Mouse (Mus musculus) embryo, embryonic 10 days (tissue): Measurements from ENCODE around the gene Capn11.

ENCODE experiments used
- DNase-seq: peaks from one replicate; pipeline ENCODE4 v3.0.0-alpha.2; 2015; ENCODE audit warnings: low spot score

Capn11 gene

DNA sequence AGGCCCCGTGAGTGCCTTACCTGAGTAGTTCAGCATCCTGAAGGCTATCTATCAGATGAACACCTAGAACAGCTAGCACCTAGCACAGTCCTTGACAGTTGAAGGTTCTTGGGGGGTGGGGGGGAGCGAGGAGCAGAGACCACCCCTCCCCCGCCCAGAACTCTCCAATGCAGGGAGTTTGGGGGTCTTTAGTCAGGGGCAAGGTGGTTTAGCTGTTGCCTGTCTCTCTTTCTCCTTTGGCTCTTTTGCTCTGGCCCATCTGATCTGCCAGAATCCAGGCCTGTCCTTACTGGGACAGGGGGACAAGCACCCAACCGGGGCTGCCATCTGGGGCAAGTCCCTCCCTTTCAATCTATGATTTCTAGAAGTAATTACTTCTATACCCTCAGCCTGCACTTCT is at the start of gene Capn11:
Gene Capn11 (minus strand): TSS at position 101 of the 400 bp plus-strand sequence.
- no peak for DNase-seq

DNA sequence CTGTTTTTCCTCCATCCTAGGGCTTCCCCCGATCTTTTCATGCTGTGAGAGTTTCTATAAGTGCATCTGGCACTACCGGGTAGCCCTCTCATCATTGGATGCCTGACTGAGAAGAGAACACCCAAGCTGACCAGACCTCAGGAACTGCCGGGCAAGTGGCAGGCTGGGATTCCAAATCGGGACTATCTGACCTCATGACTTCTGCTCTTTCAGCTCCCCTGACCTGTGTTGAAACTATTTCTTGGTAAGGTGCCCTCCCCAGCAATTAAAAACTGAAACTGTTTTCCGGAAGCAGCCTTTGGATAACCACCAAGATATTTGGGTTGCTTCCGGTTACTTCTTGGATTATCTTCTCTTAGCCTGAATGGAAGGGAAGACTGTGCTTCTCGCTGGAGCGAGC is 49.1 kb upstream of the Capn11 start:
- DNase-seq = no peak

DNA sequence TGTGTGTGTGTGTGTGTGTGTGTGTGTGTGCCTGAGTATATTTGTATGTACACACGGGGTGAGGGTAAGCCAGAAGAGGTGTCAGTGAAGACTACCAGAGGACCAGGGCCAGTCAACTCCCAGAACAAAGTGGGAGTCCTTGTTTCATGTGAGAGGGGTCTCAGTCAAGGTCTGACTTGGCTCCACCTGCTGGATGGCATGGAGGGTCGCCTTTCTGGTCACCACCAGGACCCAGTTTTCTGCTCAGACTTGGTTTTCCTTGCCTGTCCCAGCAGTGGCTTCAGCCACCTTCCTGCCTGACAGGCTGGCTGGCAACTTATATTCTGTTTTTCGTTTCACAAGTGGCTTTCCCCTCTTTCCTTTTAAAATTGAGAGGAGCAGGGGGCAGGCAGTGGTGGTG is 48.3 kb upstream of the Capn11 start:
- peak; percentile 40 for DNase-seq

DNA sequence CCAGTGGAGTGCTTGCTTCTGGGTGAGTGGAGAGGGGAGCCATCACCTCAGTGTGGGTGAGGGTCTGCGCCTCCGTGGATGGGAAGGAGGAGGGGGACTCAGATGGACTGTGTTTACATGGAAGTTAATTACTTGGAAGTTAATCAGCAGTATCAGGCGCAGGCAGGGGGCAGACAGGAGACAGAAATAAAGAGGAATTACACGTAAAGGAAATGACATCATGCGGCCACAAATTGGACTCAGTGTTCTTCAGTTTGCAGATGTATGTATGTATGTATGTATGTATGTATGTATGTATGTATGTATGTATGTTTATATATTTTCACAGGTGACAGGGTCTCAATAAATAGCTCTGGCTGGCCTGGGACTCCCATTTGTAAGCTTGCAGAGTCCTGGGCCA is 47.7 kb upstream of the Capn11 start:
- no peak for DNase-seq

DNA sequence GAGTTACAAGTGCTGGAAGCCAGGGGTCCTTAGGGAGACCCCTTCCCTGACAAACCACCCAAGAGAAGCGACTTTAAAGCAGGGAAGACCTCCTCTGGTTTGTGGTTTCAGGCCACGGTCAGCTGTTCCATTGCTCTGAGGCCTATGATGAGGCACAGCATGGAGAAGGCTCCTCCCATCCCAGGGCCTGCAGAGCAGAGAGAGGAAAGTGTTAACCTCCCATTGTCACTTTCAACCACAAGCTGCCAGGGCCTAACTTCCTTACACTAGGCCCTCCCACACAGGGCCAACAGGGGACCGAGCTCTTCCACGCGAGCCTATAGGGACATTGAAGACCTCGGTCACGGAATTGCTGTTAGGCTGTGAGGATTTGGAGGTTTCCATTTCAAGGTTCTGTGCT is 44.1 kb upstream of the Capn11 start:
- DNase-seq = no peak

DNA sequence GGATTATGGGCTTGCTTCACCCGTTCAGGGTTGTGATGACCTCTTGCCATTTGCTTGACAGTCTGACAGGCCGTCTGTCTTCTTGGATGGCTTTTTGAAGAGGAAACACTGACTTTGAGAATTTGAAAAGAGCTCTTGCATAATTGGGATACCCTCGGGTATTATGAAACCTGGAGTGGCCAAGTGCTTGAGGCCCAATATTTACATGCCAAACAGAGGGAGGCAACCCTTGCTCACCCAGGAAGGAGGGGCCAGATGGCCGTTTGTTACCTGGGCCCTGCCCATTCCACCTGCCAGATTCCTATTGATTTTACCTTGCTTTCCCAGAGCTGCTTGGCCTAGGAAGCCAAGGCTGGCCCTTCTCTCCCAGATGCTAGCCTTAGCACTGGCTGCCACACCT is 43.1 kb upstream of the Capn11 start:
- DNase-seq = no peak

DNA sequence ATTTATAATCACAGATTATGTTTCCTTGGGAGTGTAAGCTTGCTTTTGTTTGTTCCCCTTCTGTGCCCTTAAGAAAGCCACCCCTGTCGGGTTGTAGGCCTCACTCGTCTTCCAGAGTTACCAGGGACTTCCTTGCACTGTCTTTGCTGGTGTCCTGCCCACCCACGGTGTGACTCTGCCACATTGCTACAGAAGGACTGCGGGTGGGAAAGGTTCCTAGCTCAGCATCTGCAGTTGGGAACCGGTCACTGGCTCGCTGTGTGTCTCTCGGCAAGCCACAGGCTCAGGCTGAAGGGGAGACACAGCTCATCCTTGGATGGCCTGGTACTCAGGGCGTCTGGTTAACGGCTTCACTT is 42.1 kb upstream of the Capn11 start:
- DNase-seq = no peak

DNA sequence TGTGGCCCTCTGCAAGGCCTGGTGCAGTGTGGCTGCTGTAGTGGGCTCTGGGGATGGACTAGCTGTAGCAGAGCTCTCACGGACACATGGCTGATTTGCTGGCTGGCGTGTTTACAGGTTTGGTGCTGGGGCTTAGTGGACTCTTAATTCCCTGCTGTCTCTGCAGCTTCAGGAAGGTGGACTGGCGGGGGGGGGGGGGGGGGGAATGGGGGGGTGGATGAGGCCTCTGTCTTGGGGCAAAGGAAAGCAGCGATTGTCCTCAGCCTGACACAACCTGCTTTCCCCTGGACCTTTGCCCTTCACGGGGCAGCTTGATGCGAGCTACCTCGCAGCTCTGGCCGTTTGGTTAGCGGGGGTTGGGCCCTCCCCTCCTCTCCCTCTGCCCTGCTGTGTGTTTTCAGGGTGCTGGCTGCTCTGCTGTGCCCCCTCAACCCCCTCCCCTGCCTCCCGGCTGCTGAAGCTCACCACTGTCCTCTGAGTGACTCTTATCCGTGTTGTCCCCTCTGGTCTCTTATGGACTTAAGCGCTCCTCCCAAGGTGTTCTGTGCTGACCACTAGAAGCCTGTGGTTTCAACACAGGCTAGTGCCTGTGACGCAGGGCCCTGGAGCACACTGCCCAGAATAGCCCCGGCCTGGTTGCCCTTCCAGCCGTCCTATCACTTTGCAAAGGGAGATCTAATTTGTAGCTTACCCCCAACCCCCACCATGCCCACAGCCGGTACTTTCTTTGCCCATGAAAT is 41.5 kb upstream of the Capn11 start:
- DNase-seq = no peak

DNA sequence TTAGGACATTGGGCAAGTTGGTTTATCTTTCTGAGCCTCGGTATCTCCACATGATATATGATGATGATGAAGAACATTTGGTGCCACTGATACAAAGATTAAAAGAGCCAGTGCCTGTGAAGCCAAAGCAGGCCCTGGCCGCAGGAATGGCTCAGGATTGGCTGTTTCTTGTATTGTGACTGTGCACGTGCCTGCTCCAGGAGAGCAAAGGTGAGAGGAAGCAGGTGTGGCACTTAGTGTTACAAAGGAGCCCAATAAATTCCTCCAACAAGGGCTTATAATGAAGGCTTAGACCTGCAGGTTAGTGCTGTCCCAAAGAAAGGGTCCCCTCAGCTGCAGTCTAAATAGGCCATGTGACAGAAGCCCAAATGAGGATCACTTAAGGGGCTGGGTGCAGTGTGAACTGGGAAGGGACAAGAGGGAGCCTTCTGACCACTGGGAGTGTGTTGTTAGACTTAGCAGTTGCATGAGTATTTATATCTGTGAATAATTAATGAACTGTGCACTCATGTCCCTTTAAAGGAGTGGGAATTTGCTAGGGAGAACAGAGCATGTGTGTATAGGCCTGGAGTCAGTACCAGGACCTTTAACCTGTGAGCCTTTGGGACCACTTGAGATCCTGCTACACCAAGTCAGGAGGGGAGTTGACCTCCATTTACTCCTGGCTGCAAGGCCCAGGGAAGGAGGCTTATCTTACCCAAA is 40.1 kb upstream of the Capn11 start:
- DNase-seq = no peak

DNA sequence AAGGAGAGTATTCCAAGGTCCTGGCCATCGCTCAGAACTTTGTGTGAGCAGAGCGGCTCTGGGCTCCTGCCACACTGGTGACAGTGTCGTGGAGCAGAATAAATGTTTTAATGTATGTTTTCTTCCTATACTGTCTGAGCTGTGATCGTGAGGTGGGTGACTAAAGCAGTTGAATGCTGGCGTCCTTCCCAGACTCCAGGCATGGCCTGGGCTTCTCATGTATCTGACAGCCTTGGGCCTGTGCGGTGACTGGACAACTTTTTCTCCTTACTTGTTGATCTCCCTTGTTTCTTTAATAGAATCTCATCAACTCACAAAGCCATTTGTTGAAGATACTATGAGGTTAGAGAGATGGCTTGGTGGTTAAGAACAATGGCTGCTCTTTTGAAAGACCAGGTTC is 39.2 kb upstream of the Capn11 start:
- no peak for DNase-seq

DNA sequence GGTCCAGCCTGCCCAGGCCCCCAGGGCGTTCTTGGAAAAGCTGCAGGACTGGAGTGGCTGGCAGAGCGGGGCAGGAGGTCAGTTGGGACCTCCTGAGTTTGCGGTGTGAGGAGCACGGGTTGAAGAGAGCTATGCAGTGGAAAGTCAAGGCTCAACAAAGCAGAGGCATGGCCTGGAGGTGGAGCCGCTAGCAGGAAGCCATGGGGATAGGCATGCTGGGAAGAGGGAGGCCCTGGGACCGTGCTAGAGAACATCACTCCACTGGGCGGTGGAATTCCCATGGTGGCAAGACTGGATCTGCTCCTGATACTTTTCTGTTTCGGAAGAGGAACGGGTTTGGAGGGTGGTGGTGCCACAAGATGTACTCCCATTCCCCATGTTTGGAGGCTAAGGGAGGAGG is 37.9 kb upstream of the Capn11 start:
- DNase-seq = no peak

DNA sequence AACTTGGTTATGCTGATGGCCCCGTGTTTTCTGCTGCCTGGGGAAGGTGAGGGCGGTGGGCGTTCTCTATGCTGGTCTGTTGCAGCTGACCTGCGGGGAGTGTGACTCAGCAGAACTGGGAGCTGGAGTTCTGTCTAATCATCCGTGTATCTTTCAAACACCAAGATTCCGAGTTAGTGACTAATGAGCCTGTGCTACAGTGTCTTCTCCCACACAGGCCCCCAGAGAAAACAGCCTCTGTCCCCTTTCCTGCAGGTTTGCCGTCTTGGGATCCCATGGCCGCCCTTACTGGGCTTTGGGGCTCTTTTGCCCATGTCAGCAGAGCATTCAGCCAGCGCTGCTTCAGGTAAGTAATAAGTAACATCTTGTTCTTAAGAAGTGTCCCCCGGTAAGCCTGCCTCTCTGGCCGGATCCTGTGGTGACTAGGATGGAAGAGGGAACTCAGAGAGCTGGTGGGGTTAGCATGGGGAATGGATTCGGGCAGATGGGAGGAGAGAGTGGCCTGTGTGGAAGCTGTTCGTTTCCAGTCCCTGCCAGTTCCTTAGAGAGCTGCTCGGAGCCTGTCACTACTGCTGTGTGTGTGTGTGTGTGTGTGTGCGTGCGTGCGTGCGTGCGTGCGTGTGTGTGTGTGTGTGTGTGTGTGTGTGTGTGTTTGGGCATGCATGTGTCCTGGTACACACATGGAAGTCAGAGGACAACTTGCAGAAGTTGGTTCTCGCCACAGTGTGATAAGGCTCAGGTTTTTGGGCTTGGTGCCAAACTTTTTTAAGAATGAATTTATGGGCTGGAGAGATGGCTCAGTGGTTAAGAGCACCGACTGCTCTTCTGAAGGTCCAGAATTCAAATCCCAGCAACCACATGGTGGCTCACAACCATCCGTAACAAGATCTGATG is 36.3 kb upstream of the Capn11 start:
- no peak for DNase-seq

DNA sequence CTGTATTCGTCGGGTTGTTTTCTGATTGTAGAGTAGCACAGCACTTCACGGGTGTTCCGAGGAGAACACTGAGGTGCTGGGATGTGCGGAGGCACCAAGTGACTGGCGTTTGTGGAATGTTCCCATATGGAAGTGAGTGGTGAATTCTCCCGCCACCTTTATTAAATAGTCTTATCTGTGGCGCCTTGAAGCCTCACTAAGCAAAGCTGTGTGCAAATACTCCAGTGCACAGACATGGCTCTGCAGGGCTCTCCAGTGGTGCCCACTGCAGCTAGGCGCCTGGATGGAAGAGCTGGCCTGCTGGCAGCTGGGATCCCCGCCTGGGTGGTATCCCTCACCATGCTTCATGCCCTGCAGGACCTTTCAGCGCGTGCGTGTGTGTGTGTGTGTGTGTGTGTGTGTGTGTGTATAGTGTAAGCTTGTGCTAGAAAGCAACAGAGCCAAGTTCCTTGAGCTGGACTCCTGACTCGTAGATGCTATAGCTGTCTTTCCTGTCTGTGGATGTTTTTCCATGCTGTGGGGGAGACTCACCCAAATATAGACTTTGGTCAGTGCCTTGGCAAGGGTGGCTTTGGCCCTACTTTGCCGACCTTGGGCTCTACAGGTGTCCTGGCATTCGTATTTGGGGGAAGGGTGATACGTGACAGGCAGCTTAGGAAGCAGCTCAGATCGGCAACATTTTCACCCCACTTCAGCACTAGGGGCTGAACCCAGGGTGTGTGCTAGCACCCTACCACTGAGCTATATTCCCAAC is 34.9 kb upstream of the Capn11 start:
- no peak for DNase-seq

DNA sequence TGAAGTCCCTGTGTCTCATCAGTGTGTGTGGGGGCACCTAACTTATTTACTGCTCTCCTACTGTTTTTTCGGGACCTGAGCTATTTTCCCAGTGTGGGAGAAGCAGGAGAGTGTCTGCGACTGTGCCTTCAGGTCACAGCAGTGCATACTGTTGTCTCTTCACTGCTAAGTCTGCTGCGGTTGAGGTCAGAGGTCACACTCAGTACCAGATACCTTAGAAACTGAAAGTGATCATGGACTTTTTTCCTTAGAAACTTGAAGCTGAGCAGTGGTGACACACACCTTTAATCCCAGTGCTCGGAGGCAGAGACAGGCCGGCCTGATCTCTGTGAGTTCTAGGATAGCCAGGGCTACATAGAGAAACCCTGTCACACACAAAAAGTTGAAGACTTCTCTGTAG is 33.0 kb upstream of the Capn11 start:
- DNase-seq = no peak

DNA sequence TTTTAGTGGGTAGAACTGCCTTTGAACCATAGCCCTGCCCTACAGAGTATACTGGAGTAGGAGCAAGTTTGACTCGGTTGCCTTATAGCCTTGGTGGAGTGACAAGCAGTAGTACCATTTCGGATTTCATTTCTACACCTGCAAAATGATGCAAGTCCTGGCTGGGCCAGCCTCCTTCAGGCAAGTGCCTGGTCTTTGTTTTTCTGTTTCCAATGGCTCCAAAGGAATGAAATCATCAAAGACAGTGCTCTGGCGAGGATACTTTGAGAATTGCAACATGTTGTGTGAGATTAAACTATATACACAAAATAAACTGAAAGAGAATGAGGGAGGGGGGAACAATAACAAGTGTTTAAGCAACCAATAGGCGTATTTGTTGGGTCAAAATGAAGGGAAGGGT is 30.9 kb upstream of the Capn11 start:
- DNase-seq = no peak

DNA sequence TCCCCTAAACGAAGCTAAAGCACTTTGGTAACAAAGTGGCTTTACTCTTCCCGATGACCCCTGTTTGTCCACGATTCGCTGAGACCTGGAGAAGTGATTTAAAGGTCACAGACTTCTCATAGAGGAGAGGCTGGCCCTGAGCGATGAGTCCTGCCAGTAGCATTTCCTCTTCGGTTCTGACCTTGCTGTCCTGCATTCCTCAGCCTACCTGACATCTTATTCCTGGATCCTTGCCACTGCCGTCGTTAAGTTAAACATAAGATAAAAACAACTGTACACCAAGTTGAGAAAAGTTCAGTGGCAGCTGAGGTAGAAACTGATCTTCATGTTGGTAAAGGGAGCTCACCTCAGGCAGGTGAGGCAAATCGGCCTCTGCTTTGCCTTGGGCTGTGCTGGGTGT is 30.0 kb upstream of the Capn11 start:
- no peak for DNase-seq

DNA sequence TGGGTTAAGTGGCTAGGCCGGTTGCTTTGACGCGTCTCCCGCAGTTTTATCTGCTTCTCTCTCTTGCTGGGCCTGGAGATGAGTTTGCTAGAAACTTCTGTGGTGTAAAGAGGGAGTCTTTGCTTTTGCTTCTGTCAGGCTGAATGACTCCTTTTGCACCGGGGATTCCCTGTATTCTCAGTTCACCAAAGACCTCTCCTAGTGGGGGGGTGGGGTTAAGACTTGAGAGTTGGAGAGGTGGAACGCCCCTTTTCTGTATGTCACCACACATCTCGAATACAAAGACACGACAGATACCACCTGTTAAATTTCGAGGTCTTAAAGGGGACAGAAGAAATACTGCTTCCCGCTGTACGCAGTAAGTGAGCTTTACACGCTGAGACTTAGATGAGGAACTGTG is 27.6 kb upstream of the Capn11 start, which contains the start of gene Tmem63b:
Gene Tmem63b (minus strand): TSS at position 190 of the 400 bp plus-strand sequence.
- DNase-seq = no peak

DNA sequence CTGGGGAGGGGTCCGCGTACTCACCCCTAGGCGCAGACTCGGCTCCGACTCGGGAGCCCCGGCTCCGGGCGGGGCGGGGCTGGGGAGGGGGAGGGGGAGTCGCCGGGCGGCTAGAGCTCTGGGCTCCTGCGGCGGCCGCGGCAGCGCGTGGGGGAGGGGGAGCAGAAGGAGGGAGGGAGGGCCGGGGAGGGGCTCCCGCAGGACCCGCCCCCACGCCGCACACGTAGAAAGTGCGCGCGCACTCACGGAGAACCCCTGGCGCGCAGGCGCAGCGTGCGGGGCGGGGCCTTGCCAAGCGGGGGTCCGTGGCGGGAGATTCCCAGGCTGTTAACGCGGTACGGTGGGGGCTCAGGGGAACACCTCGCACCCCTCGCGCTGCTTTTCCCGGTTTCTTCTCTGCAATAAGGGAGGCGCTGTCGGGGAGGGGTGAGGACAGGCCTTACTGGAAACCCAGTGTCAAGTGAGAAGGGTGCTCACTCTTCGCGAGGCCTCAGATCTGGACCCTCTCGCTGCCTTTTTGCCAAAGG is 27.0 kb upstream of the Capn11 start, which contains the start of gene Mrpl14:
Gene Mrpl14 (plus strand): TSS at position 230 of the 527 bp plus-strand sequence.
- peak; percentile 96 for DNase-seq

DNA sequence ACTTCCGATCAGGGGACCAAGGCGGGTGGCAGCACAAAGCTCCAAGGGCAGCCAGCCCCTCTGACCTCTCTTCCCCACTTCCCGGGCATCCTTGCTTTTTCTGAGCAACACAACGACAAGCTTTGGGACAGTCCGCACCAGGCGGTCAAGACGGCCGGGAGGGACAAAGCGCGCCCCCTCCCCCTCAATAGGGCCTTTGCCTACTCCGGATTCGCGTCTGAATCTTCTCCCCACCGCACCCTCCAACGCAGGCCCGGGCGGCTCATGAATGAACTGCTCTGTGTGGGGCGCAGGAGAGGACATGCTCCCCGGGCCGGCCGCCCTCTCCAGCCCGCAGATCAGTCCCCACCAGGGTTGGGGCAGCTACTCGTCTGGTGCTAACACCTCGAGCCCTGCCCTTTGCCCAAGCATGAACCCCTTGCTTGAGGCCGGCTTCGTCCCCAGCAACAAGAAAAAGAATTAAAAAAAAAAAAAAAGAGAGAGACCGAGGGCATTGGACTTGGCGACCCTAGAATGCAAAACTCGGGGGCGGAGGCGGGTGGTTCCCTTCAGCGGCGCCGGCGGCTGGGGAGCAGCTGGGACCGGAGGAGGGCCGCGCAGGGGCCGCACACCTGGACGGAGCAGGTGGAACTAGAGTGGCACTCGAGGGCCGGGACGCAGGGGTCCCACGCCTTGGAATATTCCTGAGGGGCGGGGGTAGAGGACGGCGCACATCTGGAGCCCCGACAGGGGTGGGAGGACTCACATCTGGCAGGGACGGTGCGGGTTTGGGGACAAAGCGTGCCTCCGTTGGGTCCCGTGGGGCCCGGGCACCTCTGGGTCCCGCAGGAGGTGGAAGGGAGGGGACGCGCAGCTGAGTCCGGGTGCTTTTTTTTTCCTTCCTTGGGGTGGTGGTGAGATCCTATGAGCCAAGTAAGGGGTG is 26.3 kb upstream of the Capn11 start:
- DNase-seq = peak; percentile 62

DNA sequence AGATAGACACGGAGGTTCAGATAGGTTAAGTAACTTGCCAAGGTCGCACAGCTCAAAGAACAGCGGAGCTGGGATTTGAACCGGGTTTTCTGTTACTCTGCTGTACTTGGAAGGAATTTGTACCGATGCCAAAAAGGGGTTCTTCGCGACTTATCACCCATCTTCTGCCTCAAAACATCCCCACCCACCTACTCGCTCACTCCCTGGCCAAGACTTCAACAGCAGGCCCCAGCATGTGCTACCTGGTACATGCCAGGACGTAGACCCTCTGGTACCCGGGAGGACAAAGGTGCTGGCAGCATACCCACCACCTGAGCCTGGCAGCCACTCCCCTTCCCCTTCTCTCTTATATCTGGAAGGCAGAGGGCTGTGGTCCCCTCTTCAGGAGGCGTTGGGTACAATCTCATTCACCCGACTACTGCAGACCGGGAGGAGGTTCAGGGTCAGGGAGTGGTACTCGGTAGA is 25.6 kb upstream of the Capn11 start:
- DNase-seq = no peak
